Mouse (Mus musculus) adipocyte (in vitro differentiated cells): ENCODE data around the gene Rftn2.

Experiments used
- DNase-seq: peaks from one replicate; pipeline ENCODE4 v3.0.0-alpha.2; 2016; ENCODE audit warnings: low spot score

Rftn2 gene

GRCm38 (mm10) chr1:55210202-55210965 is 16.2 kb downstream of the Rftn2 start:
- DNase-seq, result no peak

- no peak for DNase-seq
Observed at GRCm38 (mm10) chr1:55208500-55209140, 18.0 kb downstream of the Rftn2 start.

- no peak for DNase-seq
Observed at GRCm38 (mm10) chr1:55207561-55207960, 19.0 kb downstream of the Rftn2 start.

- peak; percentile 96 for DNase-seq
Observed at GRCm38 (mm10) chr1:55205808-55206327, 20.7 kb downstream of the Rftn2 start.

GRCm38 (mm10) chr1:55201850-55202752 is 24.5 kb downstream of the Rftn2 start:
- peak; percentile 82 for DNase-seq

- DNase-seq, result no peak
Observed at GRCm38 (mm10) chr1:55198719-55199118, 27.9 kb downstream of the Rftn2 start.

- DNase-seq, result no peak
Observed at GRCm38 (mm10) chr1:55196327-55197003, 30.1 kb downstream of the Rftn2 start.

GRCm38 (mm10) chr1:55195021-55195420 is 31.6 kb downstream of the Rftn2 start:
- DNase-seq, result no peak

- DNase-seq, result no peak
Observed at GRCm38 (mm10) chr1:55194064-55194915, 32.3 kb downstream of the Rftn2 start.

- peak; percentile 46 for DNase-seq
Observed at GRCm38 (mm10) chr1:55193316-55193715, 33.3 kb downstream of the Rftn2 start.

- DNase-seq, result no peak
Observed at GRCm38 (mm10) chr1:55192824-55193223, 33.8 kb downstream of the Rftn2 start.

GRCm38 (mm10) chr1:55192015-55192414 is 34.6 kb downstream of the Rftn2 start:
- no peak for DNase-seq

GRCm38 (mm10) chr1:55186592-55187210 is 39.9 kb downstream of the Rftn2 start:
- DNase-seq, result no peak

- DNase-seq, result peak; percentile 45
Observed at GRCm38 (mm10) chr1:55185718-55186117, 40.9 kb downstream of the Rftn2 start.

- no peak for DNase-seq
Observed at GRCm38 (mm10) chr1:55182392-55182791, 44.2 kb downstream of the Rftn2 start.

- no peak for DNase-seq
Observed at GRCm38 (mm10) chr1:55179917-55180566, 46.5 kb downstream of the Rftn2 start.

- DNase-seq, result peak; percentile 62
Observed at GRCm38 (mm10) chr1:55174558-55175034, 52.0 kb downstream of the Rftn2 start.

GRCm38 (mm10) chr1:55173720-55174557 is 52.6 kb downstream of the Rftn2 start:
- peak; percentile 96 for DNase-seq
